Mouse (Mus musculus): ENCODE measurements around the gene Large1. TPM values are rescaled to one million over a fixed set of nuclear protein-coding genes. Genes with fewer than 3 reads are reported as not detected.

The Large1 gene
- polyA plus RNA-seq, 2 experiments, result 15.0 to 20.6 TPM

GRCm38 (mm10) chr8:72812690-72813089 is 540.6 kb downstream of the Large1 start:
- TF ChIP-seq POLR2A (IDR thresholded peaks at IDR 0.05; ENCODE audit: borderline replicate concordance, extremely low read depth, insufficient read depth, insufficient read length), result no peak
- Histone ChIP-seq H3K9me3 (ENCODE audit: control insufficient read depth, low read length) (no peaks in the 10 kb centered on the region), H3K9ac (ENCODE audit: low read depth, low read length, severe bottlenecking) (no peak overlapping the region), H3K4me2 (replicated peaks; ENCODE audit: low read depth, low read length, severe bottlenecking) (no peak overlapping the region), H3K4me1 (ENCODE audit: control insufficient read depth, insufficient read depth, low read length) (no peaks in the 10 kb centered on the region), H3K27me3 (ENCODE audit: control insufficient read depth, insufficient read depth, low read length) (no peaks in the 10 kb centered on the region), H3K36me3 (ENCODE audit: control insufficient read depth, insufficient read depth, low read length) (peaks cover 10% of the 10 kb centered on the region), H3K27ac (replicated peaks; ENCODE audit: low read depth, low read length) (no peak overlapping the region), H3K4me3 (replicated peaks; ENCODE audit: low read length) (no peak overlapping the region)
- 93% methylated on average over 3 of the region's 3 CpGs for WGBS
- no peak for ATAC-seq (ENCODE audit: low FRiP score, low read depth)
- no peak for DNase-seq (ENCODE audit: low spot score)

DNA sequence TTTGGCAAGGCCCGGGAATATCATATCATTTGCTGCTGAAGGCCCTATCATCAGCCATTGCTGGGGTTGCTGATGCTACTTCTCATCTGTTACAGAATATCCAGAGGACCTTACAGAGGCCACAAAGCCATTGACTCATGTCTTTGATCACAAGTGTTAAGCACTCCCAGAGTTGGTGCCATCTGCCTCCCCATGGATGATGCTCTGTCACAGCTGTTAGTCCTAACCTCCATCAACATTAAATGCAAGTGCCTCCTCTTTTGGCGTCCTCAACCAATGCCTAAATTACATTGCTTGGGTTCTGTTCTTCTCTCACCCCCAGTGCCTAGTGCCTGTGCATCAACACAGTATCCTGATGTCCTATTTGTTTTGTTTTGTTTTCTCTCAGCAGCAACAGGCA is 551.8 kb downstream of the Large1 start:
- no peak for DNase-seq (ENCODE audit: low spot score)
- no peak overlapping the region for H3K4me3 ChIP-seq (replicated peaks; ENCODE audit: low read length)
- 89% methylated on average over 2 of the region's 2 CpGs for WGBS

DNA sequence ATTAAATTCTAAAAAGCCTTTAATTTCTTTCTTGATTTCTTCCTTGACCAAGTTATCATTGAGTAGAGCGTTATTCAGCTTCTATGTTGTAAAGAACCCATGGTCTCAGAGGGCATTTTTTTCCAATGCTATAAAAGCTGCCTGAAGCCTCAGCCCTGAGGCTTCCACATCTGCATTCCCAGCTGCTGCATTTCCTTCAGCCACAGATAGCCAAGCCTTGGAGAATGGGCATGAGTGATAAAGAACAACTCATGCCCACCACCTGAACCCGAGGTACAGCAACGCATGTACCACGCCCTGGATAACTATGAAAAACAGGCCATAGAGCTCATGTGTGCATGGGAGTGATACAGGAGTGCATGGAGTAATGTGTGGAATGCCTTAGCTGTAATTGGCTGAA is 572.7 kb downstream of the Large1 start:
- no peak overlapping the region for H3K9ac ChIP-seq (ENCODE audit: low read depth, low read length, severe bottlenecking)
- H3K9me3 ChIP-seq (ENCODE audit: control insufficient read depth, low read length), result no peaks in the 10 kb centered on the region
- no peak overlapping the region for H3K4me2 ChIP-seq (replicated peaks; ENCODE audit: low read depth, low read length, severe bottlenecking)
- H3K4me3 ChIP-seq (replicated peaks; ENCODE audit: low read length), result no peak overlapping the region
- no peak for TF ChIP-seq POLR2A (IDR thresholded peaks at IDR 0.05; ENCODE audit: borderline replicate concordance, extremely low read depth, insufficient read depth, insufficient read length)
- H3K27me3 ChIP-seq (ENCODE audit: control insufficient read depth, insufficient read depth, low read length), result no peaks in the 10 kb centered on the region
- H3K4me1 ChIP-seq (ENCODE audit: control insufficient read depth, insufficient read depth, low read length), result no peaks in the 10 kb centered on the region
- ATAC-seq (ENCODE audit: low FRiP score, low read depth) (no peak), DNase-seq (ENCODE audit: low spot score) (no peak)
- 89% methylated on average over 4 of the region's 4 CpGs for WGBS
- H3K27ac ChIP-seq (replicated peaks; ENCODE audit: low read depth, low read length), result no peak overlapping the region
- H3K36me3 ChIP-seq (ENCODE audit: control insufficient read depth, insufficient read depth, low read length), result no peaks in the 10 kb centered on the region

More for the DNA sequence above, 551.8 kb downstream of the Large1 start:
- Histone ChIP-seq H3K4me2 (replicated peaks; ENCODE audit: low read depth, low read length, severe bottlenecking) (no peak overlapping the region), H3K9ac (ENCODE audit: low read depth, low read length, severe bottlenecking) (no peak overlapping the region), H3K36me3 (ENCODE audit: control insufficient read depth, insufficient read depth, low read length) (no peaks in the 10 kb centered on the region), H3K9me3 (ENCODE audit: control insufficient read depth, low read length) (no peaks in the 10 kb centered on the region), H3K27ac (replicated peaks; ENCODE audit: low read depth, low read length) (no peak overlapping the region), H3K27me3 (ENCODE audit: control insufficient read depth, insufficient read depth, low read length) (no peaks in the 10 kb centered on the region), H3K4me1 (ENCODE audit: control insufficient read depth, insufficient read depth, low read length) (no peaks in the 10 kb centered on the region)
- TF ChIP-seq POLR2A (IDR thresholded peaks at IDR 0.05; ENCODE audit: borderline replicate concordance, extremely low read depth, insufficient read depth, insufficient read length), result no peak
- ATAC-seq (ENCODE audit: low FRiP score, low read depth), result no peak

DNA sequence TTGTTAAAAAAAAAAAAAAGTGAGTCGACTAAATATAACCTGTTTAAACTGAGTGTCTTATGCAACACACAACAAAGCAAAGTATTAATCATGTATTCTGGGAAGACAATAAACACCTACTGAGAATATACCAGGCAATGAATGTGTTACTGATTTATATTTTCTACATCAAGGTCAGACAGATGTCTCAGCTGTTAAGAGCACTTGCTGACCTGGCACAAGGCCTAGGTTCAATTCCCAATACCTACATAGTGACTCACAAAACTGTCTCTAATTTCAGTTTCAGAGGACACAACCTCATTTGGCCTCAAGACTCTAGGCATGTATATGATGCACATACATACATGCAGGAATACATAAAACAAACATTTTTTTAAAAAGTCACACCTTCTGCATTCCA is 575.5 kb downstream of the Large1 start:
- 93% methylated on average over 1 of the region's 1 CpGs for WGBS
- H3K27me3 ChIP-seq (ENCODE audit: control insufficient read depth, insufficient read depth, low read length), result no peaks in the 10 kb centered on the region
- H3K36me3 ChIP-seq (ENCODE audit: control insufficient read depth, insufficient read depth, low read length), result no peaks in the 10 kb centered on the region
- DNase-seq (ENCODE audit: low spot score) (no peak), ATAC-seq (ENCODE audit: low FRiP score, low read depth) (no peak)
- no peaks in the 10 kb centered on the region for H3K9me3 ChIP-seq (ENCODE audit: control insufficient read depth, low read length)
- no peaks in the 10 kb centered on the region for H3K4me1 ChIP-seq (ENCODE audit: control insufficient read depth, insufficient read depth, low read length)
- no peak overlapping the region for H3K9ac ChIP-seq (ENCODE audit: low read depth, low read length, severe bottlenecking)
- no peak overlapping the region for H3K4me3 ChIP-seq (replicated peaks; ENCODE audit: low read length)
- no peak overlapping the region for H3K27ac ChIP-seq (replicated peaks; ENCODE audit: low read depth, low read length)
- no peak for TF ChIP-seq POLR2A (IDR thresholded peaks at IDR 0.05; ENCODE audit: borderline replicate concordance, extremely low read depth, insufficient read depth, insufficient read length)
- H3K4me2 ChIP-seq (replicated peaks; ENCODE audit: low read depth, low read length, severe bottlenecking), result no peak overlapping the region

- H3K27me3 ChIP-seq (ENCODE audit: control insufficient read depth, insufficient read depth, low read length), result no peaks in the 10 kb centered on the region
- no peak overlapping the region for H3K27ac ChIP-seq (replicated peaks; ENCODE audit: low read depth, low read length)
- DNase-seq (ENCODE audit: low spot score) (no peak), ATAC-seq (ENCODE audit: low FRiP score, low read depth) (no peak)
- H3K9me3 ChIP-seq (ENCODE audit: control insufficient read depth, low read length), result no peaks in the 10 kb centered on the region
- 34% methylated on average over 7 of the region's 7 CpGs for WGBS
- no peak for TF ChIP-seq POLR2A (IDR thresholded peaks at IDR 0.05; ENCODE audit: borderline replicate concordance, extremely low read depth, insufficient read depth, insufficient read length)
- no peak overlapping the region for H3K4me2 ChIP-seq (replicated peaks; ENCODE audit: low read depth, low read length, severe bottlenecking)
- no peak overlapping the region for H3K4me3 ChIP-seq (replicated peaks; ENCODE audit: low read length)
- H3K36me3 ChIP-seq (ENCODE audit: control insufficient read depth, insufficient read depth, low read length), result no peaks in the 10 kb centered on the region
- no peak overlapping the region for H3K9ac ChIP-seq (ENCODE audit: low read depth, low read length, severe bottlenecking)
- no peaks in the 10 kb centered on the region for H3K4me1 ChIP-seq (ENCODE audit: control insufficient read depth, insufficient read depth, low read length)
These were observed 586.6 kb downstream of the Large1 start for GRCm38 (mm10) chr8:72766777-72767176.

DNA sequence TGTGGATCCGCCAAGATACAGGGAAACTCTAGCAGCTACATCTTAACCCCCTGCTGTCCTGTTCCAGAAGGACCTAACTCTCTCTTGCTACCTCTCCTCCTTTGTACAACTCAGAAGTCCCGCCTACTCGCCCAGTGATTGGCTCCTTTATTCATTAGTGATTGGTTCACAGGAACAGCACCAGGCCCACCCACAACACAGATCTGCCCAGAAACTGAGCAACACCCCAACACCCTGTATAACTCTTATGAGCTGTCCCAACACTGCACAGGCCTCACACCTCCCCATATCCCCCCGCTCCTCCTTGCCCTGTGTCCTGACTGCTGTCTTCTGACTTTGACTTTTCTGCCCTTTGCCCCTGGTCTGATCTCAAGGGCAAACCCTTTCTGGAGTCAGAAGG is 587.6 kb downstream of the Large1 start:
- no peak for TF ChIP-seq POLR2A (IDR thresholded peaks at IDR 0.05; ENCODE audit: borderline replicate concordance, extremely low read depth, insufficient read depth, insufficient read length)
- Histone ChIP-seq H3K4me1 (ENCODE audit: control insufficient read depth, insufficient read depth, low read length) (no peaks in the 10 kb centered on the region), H3K27me3 (ENCODE audit: control insufficient read depth, insufficient read depth, low read length) (no peaks in the 10 kb centered on the region), H3K4me3 (replicated peaks; ENCODE audit: low read length) (no peak overlapping the region), H3K9me3 (ENCODE audit: control insufficient read depth, low read length) (no peaks in the 10 kb centered on the region), H3K9ac (ENCODE audit: low read depth, low read length, severe bottlenecking) (no peak overlapping the region), H3K27ac (replicated peaks; ENCODE audit: low read depth, low read length) (no peak overlapping the region), H3K4me2 (replicated peaks; ENCODE audit: low read depth, low read length, severe bottlenecking) (no peak overlapping the region), H3K36me3 (ENCODE audit: control insufficient read depth, insufficient read depth, low read length) (no peaks in the 10 kb centered on the region)
- ATAC-seq (ENCODE audit: low FRiP score, low read depth) (no peak), DNase-seq (ENCODE audit: low spot score) (no peak)
- 66% methylated on average over 4 of the region's 4 CpGs for WGBS

Small RNAs within 50 kb of the gene (microRNA-seq; reads per million reads assigned to microRNA genes)
- 0.69 reads per million for gene Mir28b

All from limb, embryonic 14.5 days (tissue).